In genomic region chr9:62974439-62974838, GRCm38 (mm10) we compare ENCODE assay signal across 10 mouse cellular contexts. TPM values are rescaled to one million over a fixed set of nuclear protein-coding genes. Genes with fewer than 3 reads are reported as not detected.
DNase-seq lines count a peak whose midpoint lies in the region; ATAC-seq and TF ChIP-seq lines count a peak whose summit lies in the region.
"Had no signal": no experiment of that assay in that cellular context is flagged by ENCODE, and none has a peak within 500 bp of the region (broad histone marks: within the 10 kb centered on the region; RNA-seq: fewer than 3 reads in every experiment).

No protein-coding gene starts in this region.

- no peak overlapping the region for H3K9ac ChIP-seq in CH12.LX (ENCODE audit: insufficient read depth, low read depth)
- H3K9ac ChIP-seq in forebrain, embryonic 16.5 days (replicated peaks; ENCODE audit: low read depth, low read length) = no peak overlapping the region
- H3K9ac ChIP-seq: heart, embryonic 15.5 days had no signal

- peaks cover 68% of the 10 kb centered on the region for H3K79me2 ChIP-seq in CH12.LX (replicated peaks; ENCODE audit: control insufficient read depth, extremely low read depth, insufficient read depth, poor library complexity, severe bottlenecking)

- WGBS in forebrain, embryonic 16.5 days = 94% methylated on average over 2 of the region's 2 CpGs

- in situ Hi-C loops in CH12.LX (cut with MboI; ENCODE audit: low pct_ligation_motif_present, low pct_unique_long_range_greater_than_20kb, low sequenced_read_pairs) = loop anchor here (10.0 kb wide), 1 partner anchor 140 kb away; no protein-coding TSS in a partner anchor

- no peaks in the 10 kb centered on the region for H3K9me3 ChIP-seq in CH12.LX (replicated peaks; ENCODE audit: low read length)
- H3K9me3 ChIP-seq in forebrain, embryonic 16.5 days (ENCODE audit: control insufficient read depth, low read length) = no peaks in the 10 kb centered on the region
- H3K9me3 ChIP-seq: heart, embryonic 15.5 days had no signal

- no peak for TF ChIP-seq POLR2A in CH12.LX (IDR thresholded peaks at IDR 0.05; ENCODE audit: low read depth, low read length)

- TF ChIP-seq RAD21 in CH12.LX (IDR thresholded peaks at IDR 0.05; ENCODE audit: low read depth, low read length) = peak; percentile 60

- H3K4me1 ChIP-seq in CH12.LX (ENCODE audit: control insufficient read depth in 1 of 2, insufficient read depth in 2 of 2) = peaks cover 15 to 70% of the 10 kb centered on the region in 2 experiments; a peak in 3 of 4 replicates
- peaks cover 9% of the 10 kb centered on the region for H3K4me1 ChIP-seq in forebrain, embryonic 16.5 days (replicated peaks; ENCODE audit: control insufficient read depth, insufficient read depth, low read length)

- no peak overlapping the region for H3K4me3 ChIP-seq in CH12.LX (replicated peaks in 1 of 3; ENCODE audit: low read depth in 2 of 3, low read length in 2 of 3, poor library complexity in 1 of 3)
- H3K4me3 ChIP-seq in forebrain, embryonic 16.5 days (replicated peaks; ENCODE audit: low read length) = no peak overlapping the region
- H3K4me3 ChIP-seq: heart, embryonic 15.5 days had no signal

- peak in 1 of 2 experiments; percentile 67; a peak in 2 of 4 replicates for TF ChIP-seq CTCF in CH12.LX (conservative IDR thresholded peaks at IDR 0.05 in 1 of 2, IDR thresholded peaks at IDR 0.05 in 1 of 2; ENCODE audit: low read depth in 2 of 2, low read length in 2 of 2)

- H3K27me3 ChIP-seq in CH12.LX (replicated peaks) = no peaks in the 10 kb centered on the region
- no peaks in the 10 kb centered on the region for H3K27me3 ChIP-seq in forebrain, embryonic 16.5 days (replicated peaks; ENCODE audit: control insufficient read depth, insufficient read depth, low read length)
- H3K27me3 ChIP-seq: heart, embryonic 15.5 days had no signal

- no peak overlapping the region for H3K27ac ChIP-seq in CH12.LX (ENCODE audit: insufficient read depth, low read depth)
- no peak overlapping the region for H3K27ac ChIP-seq in forebrain, embryonic 16.5 days (ENCODE audit: low read length)
- H3K27ac ChIP-seq: heart, embryonic 15.5 days had no signal

- TF ChIP-seq EP300 in CH12.LX (IDR thresholded peaks at IDR 0.05; ENCODE audit: low read length) = no peak

- ATAC-seq in CD4-positive, CD25-positive, alpha-beta regulatory T cell, adult 4 months = no peak
- ATAC-seq in forebrain, embryonic 16.5 days = no peak

- H3K4me2 ChIP-seq in CH12.LX (ENCODE audit: insufficient read depth, low read depth, poor library complexity, severe bottlenecking) = no peak overlapping the region
- H3K4me2 ChIP-seq in forebrain, embryonic 16.5 days (ENCODE audit: low read length) = no peak overlapping the region
- H3K4me2 ChIP-seq: heart, embryonic 15.5 days had no signal

- DNase-seq in CD4-positive, CD25-positive, alpha-beta regulatory T cell, adult 2 months (ENCODE audit: low read depth, low spot score) = peak; percentile 63
- DNase-seq in kidney, adult 9 months = peak; percentile 37
- DNase-seq in kidney, adult 11 months = no peak
- peak; percentile 37 for DNase-seq in CH12.LX (ENCODE audit: extremely low read depth)
- DNase-seq in lung, postnatal 14 days = peak; percentile 28
- no peak for DNase-seq in adrenal gland, adult 2 months
- DNase-seq: right cerebral cortex, postnatal 14 days had no signal

- peaks cover 0 to 3% of the 10 kb centered on the region in 2 experiments for H3K36me3 ChIP-seq in CH12.LX (replicated peaks in 1 of 2; ENCODE audit: control insufficient read depth in 1 of 2, insufficient read depth in 1 of 2, low read length in 1 of 2)
- no peaks in the 10 kb centered on the region for H3K36me3 ChIP-seq in forebrain, embryonic 16.5 days (ENCODE audit: control insufficient read depth, insufficient read depth)

- dilution Hi-C loops in CH12.LX (cut with MboI; ENCODE audit: extremely low pct_ligation_motif_present, extremely low pct_unique_long_range_greater_than_20kb, low sequenced_read_pairs) = no loop called here

TF ChIP-seq in CH12.LX, 34 proteins besides CTCF, POLR2A, EP300 and RAD21:
- TF ChIP-seq SMC3 (IDR thresholded peaks at IDR 0.05; ENCODE audit: low read depth, low read length) = peak; percentile 51
- TF ChIP-seq MYC (IDR thresholded peaks at IDR 0.05; ENCODE audit: low read depth, low read length) = no peak

RNA-seq across cellular contexts. Expression of gene Pias1, which starts 13.3 kb away (rescaled TPM):
- 100 to 1,000 TPM; 160 to 181 TPM for polyA plus RNA-seq in CD4-positive, CD25-positive, alpha-beta regulatory T cell, adult 4 months (2017; shearing (Covaris generic))
- total RNA-seq in CH12.LX (2012; rRNA removed) (8.0 and 9.0 TPM in 2 replicates), CH12.LX (2014; rRNA removed) (11.4 and 11.9 TPM in 2 replicates)
- polyA plus RNA-seq in CH12.LX (2012; ENCODE audit: insufficient read length, low read depth) = 18.1 and 22.7 TPM in 2 replicates
- polyA plus RNA-seq in forebrain, embryonic 16.5 days (2015; fragmentation: Nextera tagmentation; extraction: Ambion mirVana) = 64.0 and 68.3 TPM in 2 replicates
- 10 to 100 TPM; 36.5 to 43.8 TPM for total RNA-seq in adrenal gland, adult 2 months (2021)
- polyA plus RNA-seq in adrenal gland, adult 2 months (2012; rRNA removed) = 7.7 and 9.3 TPM in 2 replicates

Comparison
In these comparisons a context has a peak if more than half of its experiments do, and no peak if none do; other contexts are left out.
1. DNase-seq: peak in CD4-positive, CD25-positive, alpha-beta regulatory T cell, adult 2 months (single experiment), kidney, adult 9 months (single experiment), CH12.LX (single experiment) and lung, postnatal 14 days (single experiment); none in kidney, adult 11 months (single experiment) and adrenal gland, adult 2 months (single experiment).